Mouse (Mus musculus) E14TG2a.4 (cell line): Measurements from ENCODE around the gene Nsun4.

Source experiments
- CTCF ChIP-seq: conservative IDR thresholded peaks from 2 replicates; pipeline ENCODE4 v1.5.1; 2014; ENCODE audit warnings: low read length
- POU5F1 ChIP-seq: IDR thresholded peaks from 2 replicates; pipeline ENCODE4 v1.6.1; 2014; ENCODE audit warnings: low read length, borderline replicate concordance

- TF ChIP-seq CTCF (no peak), POU5F1 (no peak)
Measured at GRCm38 (mm10) chr4:116074145-116074675, 20.5 kb upstream of the Nsun4 start.
